Mouse (Mus musculus) stomach, postnatal 0 days (tissue): ENCODE data around the gene Cygb. TPM values are rescaled to one million over a fixed set of nuclear protein-coding genes. Genes with fewer than 3 reads are reported as not detected.

Experiments used
- ATAC-seq: fragments of 200-750 bp; cut with Nextera tagmentation; 2 replicates; pipeline ENCODE4 v1.8.0; 2017; ENCODE audit not compliant: low FRiP score, low TSS enrichment
- DNase-seq: peaks from one replicate; pipeline ENCODE4 v3.0.0-alpha.2; 2016; ENCODE audit warnings: low spot score
- H3K27ac ChIP-seq: fragments of 300-500 bp; sonication (generic); replicated peaks from 2 replicates; pipeline ENCODE4 v1.5.1; 2014; ENCODE audit warnings: mild to moderate bottlenecking, control low read depth
- H3K27me3 ChIP-seq: fragments of 300-500 bp; sonication (generic); 2 replicates; pipeline ENCODE4 v1.6.1; 2014; ENCODE audit warnings: low read length; ENCODE audit not compliant: control insufficient read depth, insufficient read depth
- H3K36me3 ChIP-seq: fragments of 300-500 bp; sonication (generic); 2 replicates; pipeline ENCODE4 v1.6.1; 2014; ENCODE audit warnings: low read length, mixed read lengths; ENCODE audit not compliant: control insufficient read depth, insufficient read depth
- H3K4me1 ChIP-seq: fragments of 300-500 bp; sonication (generic); replicated peaks from 2 replicates; pipeline ENCODE4 v1.6.1; 2014; ENCODE audit warnings: antibody characterized with exemption; ENCODE audit not compliant: control insufficient read depth, insufficient read depth
- H3K4me2 ChIP-seq: fragments of 300-500 bp; sonication (generic); replicated peaks from 2 replicates; pipeline ENCODE4 v1.6.1; 2014; ENCODE audit warnings: low read depth, mild to moderate bottlenecking, control low read depth, moderate library complexity
- H3K4me3 ChIP-seq: fragments of 300-500 bp; sonication (generic); 2 replicates; pipeline ENCODE4 v1.5.1; 2014; ENCODE audit warnings: low read depth, low read length, control low read depth
- H3K9ac ChIP-seq: fragments of 300-500 bp; sonication (generic); 2 replicates; pipeline ENCODE4 v1.6.1; 2014; ENCODE audit warnings: mild to moderate bottlenecking, low read length, control low read depth, mixed read lengths
- H3K9me3 ChIP-seq: fragments of 300-500 bp; sonication (generic); 2 replicates; pipeline ENCODE4 v1.6.1; 2016; ENCODE audit warnings: low read length; ENCODE audit not compliant: control insufficient read depth
- CTCF ChIP-seq: IDR thresholded peaks from 2 replicates; pipeline ENCODE4 v1.5.1; 2016; ENCODE audit warnings: antibody characterized with exemption, low read depth, mild to moderate bottlenecking, moderate library complexity
- EP300 ChIP-seq: optimal IDR thresholded peaks from 2 replicates; pipeline ENCODE3; 2016; ENCODE audit warnings: antibody characterized with exemption
- WGBS: fragments of 180-500 bp; shearing (Covaris S2); extraction: QIAGEN DNeasy Blood & Tissue Kit; methylation state at CpG from one replicate; pipeline ENCODE4 v1.1.7; 2014; 5-methylcytosine and 5-hydroxymethylcytosine counted together
- polyA plus RNA-seq: library from polyadenylated mRNA; unstranded; fragments of >200 nt; fragmentation: Nextera tagmentation; extraction: Ambion mirVana; gene quantifications from 2 replicates; pipeline ENCODE4 v1.2.1, GENCODE M21; 2015

The Cygb gene
- polyA plus RNA-seq = 22.1 and 22.2 TPM in 2 replicates

DNA sequence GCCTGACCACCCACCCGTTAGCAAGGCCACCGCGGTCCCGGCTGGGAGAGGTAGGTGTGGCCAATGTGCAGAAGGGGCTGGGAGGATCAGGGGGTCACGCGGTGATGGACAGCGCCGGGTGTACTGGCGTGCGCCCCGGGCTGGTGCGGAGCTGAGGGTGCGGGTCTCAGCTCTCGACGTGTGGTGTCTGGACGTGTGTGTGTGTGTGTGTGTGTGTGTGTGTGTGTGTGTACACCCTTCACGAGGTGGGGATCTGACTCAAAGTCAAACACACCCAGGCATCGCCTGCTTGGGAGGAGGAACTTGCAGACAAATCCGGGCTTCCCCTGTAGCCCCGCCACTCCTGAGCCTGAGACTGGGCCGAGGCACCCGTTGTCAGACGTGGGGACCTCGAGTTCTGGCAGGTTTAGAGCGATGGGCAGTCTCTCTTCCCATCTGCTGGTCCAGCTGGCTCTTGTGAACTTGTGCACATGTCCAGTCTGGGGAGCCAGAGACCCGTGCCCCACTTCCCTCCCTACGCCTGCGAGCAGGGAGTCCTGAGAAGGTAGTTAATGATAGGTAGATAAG lies at the start of gene Cygb:
TSS of gene Cygb (minus strand) at position 59 of the 567 bp plus-strand sequence.
- Histone ChIP-seq H3K4me3 (peak within 1 kb of the TSS; percentile 55), H3K9ac (peak within 1 kb of the TSS; percentile 67), H3K36me3 (no peaks in the 10 kb centered on the region), H3K4me2 (peak within 1 kb of the TSS; percentile 83), H3K27me3 (no peaks in the 10 kb centered on the region), H3K27ac (peak within 1 kb of the TSS; percentile 49; the same call in 1 of the 2 replicates), H3K9me3 (no peaks in the 10 kb centered on the region), H3K4me1 (no peaks in the 10 kb centered on the region)
- ATAC-seq (peak; percentile 18; the same call in 1 of the 2 replicates), DNase-seq (no peak)
- no peak for TF ChIP-seq CTCF
- TF ChIP-seq EP300 = no peak
- WGBS = 7% methylated on average over 28 of the region's 28 CpGs

DNA sequence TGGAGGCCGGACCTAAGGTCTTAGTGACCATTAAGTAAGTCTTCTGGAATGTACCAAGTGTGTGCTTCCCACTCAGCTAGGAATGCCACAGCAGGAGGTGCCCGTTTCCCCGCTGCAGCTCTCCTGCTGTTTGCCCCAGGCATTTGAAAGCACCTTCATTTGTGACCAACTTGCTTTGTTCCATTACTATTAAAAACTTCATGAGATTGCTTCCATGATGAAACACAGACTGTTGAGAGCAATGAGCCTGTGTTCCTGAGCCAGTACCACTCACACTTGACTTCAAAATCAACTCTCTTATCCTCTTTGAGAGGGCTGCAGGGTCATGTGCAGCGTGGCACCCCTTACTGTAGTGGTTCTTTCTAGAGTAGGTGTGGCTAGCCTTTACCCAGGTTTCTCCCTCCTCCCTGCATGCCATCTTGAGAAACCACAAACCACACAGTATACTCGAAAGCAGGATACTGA lies 47.3 kb upstream of the Cygb start:
- no peak overlapping the region for H3K27ac ChIP-seq
- H3K4me2 ChIP-seq = no peak overlapping the region
- WGBS = 47% methylated on average over 5 of the region's 5 CpGs
- no peaks in the 10 kb centered on the region for H3K27me3 ChIP-seq
- ATAC-seq = peak; percentile 53; the same call in 1 of the 2 replicates
- H3K4me1 ChIP-seq = no peaks in the 10 kb centered on the region
- no peaks in the 10 kb centered on the region for H3K9me3 ChIP-seq
- H3K4me3 ChIP-seq = no peak overlapping the region
- H3K36me3 ChIP-seq = no peaks in the 10 kb centered on the region
- TF ChIP-seq EP300 (no peak), CTCF (no peak)
- H3K9ac ChIP-seq = no peak overlapping the region
- no peak for DNase-seq

DNA sequence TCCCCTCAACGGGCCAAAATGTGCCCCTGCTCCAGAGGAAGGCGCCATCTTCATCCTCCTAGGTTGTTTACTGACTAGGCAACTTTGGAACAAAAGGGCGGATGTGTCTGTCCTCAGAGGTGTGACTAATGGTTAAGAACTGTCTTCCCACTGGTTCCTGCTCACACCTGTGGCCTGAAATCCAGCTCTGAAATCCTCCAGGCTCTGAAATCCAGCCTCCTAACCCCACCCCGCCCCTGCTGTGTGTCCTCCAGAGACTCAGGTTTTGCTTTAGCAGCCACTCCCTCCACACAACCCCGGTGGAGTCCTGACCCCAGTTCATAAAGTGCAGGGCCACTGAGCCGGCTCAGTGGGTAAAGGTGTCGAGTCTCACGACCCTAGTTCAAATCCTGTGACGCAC lies 43.4 kb upstream of the Cygb start:
- no peak overlapping the region for H3K4me2 ChIP-seq
- ATAC-seq (no peak), DNase-seq (no peak)
- TF ChIP-seq CTCF = no peak
- no peak for TF ChIP-seq EP300
- WGBS = 45% methylated on average over 9 of the region's 9 CpGs
- no peaks in the 10 kb centered on the region; the same call in 1 of the 2 replicates for H3K4me1 ChIP-seq
- H3K9me3 ChIP-seq = no peaks in the 10 kb centered on the region
- no peak overlapping the region for H3K4me3 ChIP-seq
- H3K36me3 ChIP-seq = no peaks in the 10 kb centered on the region
- H3K27ac ChIP-seq = no peak overlapping the region
- no peak overlapping the region for H3K9ac ChIP-seq
- no peaks in the 10 kb centered on the region for H3K27me3 ChIP-seq

- Histone ChIP-seq H3K27ac (no peak overlapping the region), H3K9ac (no peak overlapping the region), H3K36me3 (no peaks in the 10 kb centered on the region), H3K4me3 (no peak overlapping the region), H3K4me2 (no peak overlapping the region), H3K9me3 (no peaks in the 10 kb centered on the region), H3K27me3 (no peaks in the 10 kb centered on the region), H3K4me1 (no peaks in the 10 kb centered on the region; the same call in 1 of the 2 replicates)
- WGBS = 78% methylated on average over 4 of the region's 4 CpGs
- TF ChIP-seq EP300 (no peak), CTCF (no peak)
- ATAC-seq (no peak), DNase-seq (no peak)
These were observed 42.3 kb upstream of the Cygb start for GRCm38 (mm10) chr11:116696426-116696825.

DNA sequence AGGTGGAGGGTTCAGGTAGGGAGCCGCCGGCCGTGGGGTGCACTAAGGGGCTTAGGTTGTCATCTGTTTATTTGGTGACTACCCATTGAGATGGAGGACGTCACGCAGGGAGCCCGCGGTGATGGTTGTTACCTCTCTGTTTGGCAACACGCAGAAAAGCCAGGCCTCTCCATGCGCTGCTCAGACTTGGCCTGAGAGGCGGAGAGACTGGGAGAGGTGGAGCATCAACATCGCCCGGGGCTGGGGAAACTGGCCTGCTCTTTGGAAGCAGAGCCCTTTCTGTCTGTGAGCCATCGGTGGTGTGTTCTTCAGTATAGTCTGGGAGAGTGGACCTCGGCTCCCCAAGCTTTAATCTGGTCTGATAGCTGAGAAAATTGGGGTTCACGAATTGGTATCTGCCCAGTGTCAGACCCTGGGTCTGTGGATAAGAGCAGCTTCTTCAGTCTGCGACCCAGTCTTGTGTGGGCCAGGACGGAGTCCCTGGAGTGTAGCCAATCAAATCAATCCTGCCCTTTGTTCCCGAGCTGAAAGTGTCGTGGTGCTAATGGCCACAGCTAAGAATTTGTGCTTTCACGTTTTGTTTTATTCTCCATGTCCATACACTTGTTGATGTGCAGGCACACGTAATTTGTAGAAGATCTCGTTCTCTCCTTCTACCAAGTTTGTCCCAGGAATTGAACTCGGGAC lies 41.2 kb upstream of the Cygb start:
- Histone ChIP-seq H3K36me3 (no peaks in the 10 kb centered on the region), H3K4me2 (peak overlapping the region; percentile 87), H3K9ac (no peak overlapping the region), H3K4me1 (no peaks in the 10 kb centered on the region; the same call in 1 of the 2 replicates), H3K27ac (peak overlapping the region; percentile 94), H3K9me3 (no peaks in the 10 kb centered on the region), H3K4me3 (no peak overlapping the region; the same call in 1 of the 2 replicates), H3K27me3 (no peaks in the 10 kb centered on the region)
- ATAC-seq = no peak
- WGBS = 33% methylated on average over 23 of the region's 23 CpGs
- no peak for TF ChIP-seq EP300
- TF ChIP-seq CTCF = no peak
- DNase-seq = peak; percentile 48
